Mouse (Mus musculus): ENCODE measurements around the gene 1700017B05Rik. TPM values are rescaled to one million over a fixed set of nuclear protein-coding genes. Genes with fewer than 3 reads are reported as not detected.

1700017B05Rik gene
- polyA plus RNA-seq, 1 experiment from 2014 or later: 5.6 TPM

GRCm38 (mm10) chr9:57294905-57295304, 32.5 kb upstream of the 1700017B05Rik start:
- Histone ChIP-seq H3K27me3 (no peaks in the 10 kb centered on the region), H3K9me3 (no peaks in the 10 kb centered on the region), H3K4me3 (replicated peaks) (no peak overlapping the region), H3K36me3 (no peaks in the 10 kb centered on the region), H3K9ac (replicated peaks) (no peak overlapping the region), H3K4me1 (replicated peaks) (0 out of 2 replicates have a peak, but pooled peaks cover 4% of the 10 kb centered on the region), H3K4me2 (replicated peaks) (no peak overlapping the region), H3K27ac (no peak overlapping the region)
- no peak for ATAC-seq
- 84% methylated on average over 3 of the region's 3 CpGs for WGBS

- H3K9me3 ChIP-seq: no peaks in the 10 kb centered on the region
- no peaks in the 10 kb centered on the region for H3K27me3 ChIP-seq
- no peak overlapping the region for H3K27ac ChIP-seq
- H3K9ac ChIP-seq (replicated peaks): no peak overlapping the region
- 89% methylated on average over 6 of the region's 6 CpGs for WGBS
- no peaks in the 10 kb centered on the region for H3K4me1 ChIP-seq (replicated peaks)
- no peak for ATAC-seq
- no peak overlapping the region for H3K4me2 ChIP-seq (replicated peaks)
- H3K36me3 ChIP-seq: no peaks in the 10 kb centered on the region
- H3K4me3 ChIP-seq (replicated peaks): no peak overlapping the region
These were observed 24.8 kb upstream of the 1700017B05Rik start for GRCm38 (mm10) chr9:57287183-57287582.

GRCm38 (mm10) chr9:57283311-57283710, 20.9 kb upstream of the 1700017B05Rik start:
- no peak for ATAC-seq
- WGBS: 85% methylated on average over 4 of the region's 4 CpGs

DNA sequence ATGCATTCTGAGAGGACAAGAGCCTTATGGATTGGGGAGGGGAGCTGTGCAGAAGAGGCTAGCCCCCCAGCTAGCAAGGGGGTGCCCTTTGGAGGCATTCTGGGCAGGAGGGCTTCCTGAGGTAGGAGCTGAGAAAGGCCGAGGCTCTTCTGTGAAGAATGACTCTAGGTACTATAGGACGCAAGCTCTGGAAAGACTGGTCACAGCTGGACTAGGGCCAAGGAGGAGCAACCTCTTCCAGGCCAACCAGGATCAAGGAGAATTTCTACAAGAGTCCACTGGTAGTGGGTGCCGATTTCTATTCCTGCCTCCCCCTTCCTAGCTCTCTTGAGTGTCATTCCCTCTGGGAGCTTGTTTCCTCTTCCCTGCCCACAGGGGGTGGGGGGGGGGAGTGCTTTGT, 20.3 kb upstream of the 1700017B05Rik start:
- no peaks in the 10 kb centered on the region for H3K9me3 ChIP-seq
- 96% methylated on average over 3 of the region's 3 CpGs for WGBS
- no peak overlapping the region for H3K9ac ChIP-seq (replicated peaks)
- no peak overlapping the region for H3K27ac ChIP-seq
- H3K27me3 ChIP-seq: no peaks in the 10 kb centered on the region
- no peak for ATAC-seq
- no peak overlapping the region for H3K4me3 ChIP-seq (replicated peaks)
- peaks cover 8% of the 10 kb centered on the region for H3K4me1 ChIP-seq (replicated peaks)
- H3K36me3 ChIP-seq: no peaks in the 10 kb centered on the region
- no peak overlapping the region for H3K4me2 ChIP-seq (replicated peaks)

More at GRCm38 (mm10) chr9:57283311-57283710, 20.9 kb upstream of the 1700017B05Rik start:
- Histone ChIP-seq H3K36me3 (no peaks in the 10 kb centered on the region), H3K4me2 (replicated peaks) (no peak overlapping the region), H3K27ac (no peak overlapping the region; the same call in 1 of the 2 replicates), H3K4me1 (replicated peaks) (peaks cover 8% of the 10 kb centered on the region), H3K9ac (replicated peaks) (no peak overlapping the region), H3K9me3 (no peaks in the 10 kb centered on the region), H3K27me3 (no peaks in the 10 kb centered on the region), H3K4me3 (replicated peaks) (no peak overlapping the region)

DNA sequence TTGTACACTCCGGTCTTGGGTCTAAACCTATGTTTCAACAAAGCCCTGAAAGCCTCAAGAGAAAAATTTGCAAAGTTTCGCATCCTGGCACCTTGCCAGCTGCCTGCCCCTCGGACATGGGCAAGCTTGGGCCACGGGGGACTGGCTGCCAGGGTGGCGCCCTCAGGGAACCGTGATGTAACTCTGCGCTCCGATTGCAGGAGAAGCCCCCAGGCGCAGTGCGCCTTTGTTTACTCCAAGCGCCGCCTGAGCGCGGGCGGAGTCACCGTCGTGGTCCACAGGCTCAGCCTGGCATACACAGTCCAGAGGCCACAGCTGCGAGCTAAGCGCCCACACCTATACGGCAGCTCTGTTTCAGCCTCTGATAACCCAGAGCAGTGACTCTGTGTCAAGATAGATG, 19.1 kb upstream of the 1700017B05Rik start:
- H3K4me1 ChIP-seq (replicated peaks): peaks cover 8% of the 10 kb centered on the region
- H3K9me3 ChIP-seq: no peaks in the 10 kb centered on the region
- H3K36me3 ChIP-seq: no peaks in the 10 kb centered on the region
- no peak overlapping the region for H3K27ac ChIP-seq
- H3K9ac ChIP-seq (replicated peaks): peak overlapping the region; percentile 39; the same call in 1 of the 2 replicates
- H3K4me3 ChIP-seq (replicated peaks): peak overlapping the region; percentile 19
- 9% methylated on average over 20 of the region's 20 CpGs for WGBS
- peak overlapping the region; percentile 46 for H3K4me2 ChIP-seq (replicated peaks)
- no peaks in the 10 kb centered on the region for H3K27me3 ChIP-seq
- ATAC-seq: peak; percentile 77

DNA sequence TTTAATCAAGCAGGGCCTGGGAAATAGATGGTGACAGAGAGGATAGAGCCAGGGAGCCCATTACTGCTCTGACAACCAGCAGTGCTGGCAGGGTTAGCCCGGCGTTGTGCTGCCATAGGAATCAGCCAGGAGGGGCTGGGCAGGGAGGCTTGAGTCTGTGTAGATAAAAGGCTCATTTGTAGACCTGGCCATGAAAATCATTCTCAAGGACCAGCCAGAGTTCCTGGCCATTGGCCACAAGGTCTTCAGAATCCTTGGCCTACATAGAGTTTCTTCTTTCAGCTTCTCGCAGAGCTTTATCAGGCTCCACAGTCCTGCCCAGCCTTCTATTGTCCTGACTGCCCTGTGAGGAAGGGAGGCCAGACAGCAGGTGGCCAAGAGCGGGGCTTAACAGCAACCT, 17.0 kb upstream of the 1700017B05Rik start:
- H3K4me1 ChIP-seq (replicated peaks): peaks cover 8% of the 10 kb centered on the region
- no peak overlapping the region for H3K9ac ChIP-seq (replicated peaks)
- 63% methylated on average over 4 of the region's 4 CpGs for WGBS
- no peaks in the 10 kb centered on the region for H3K36me3 ChIP-seq
- no peak overlapping the region for H3K4me2 ChIP-seq (replicated peaks)
- H3K4me3 ChIP-seq (replicated peaks): no peak overlapping the region
- H3K9me3 ChIP-seq: no peaks in the 10 kb centered on the region
- no peaks in the 10 kb centered on the region for H3K27me3 ChIP-seq
- no peak overlapping the region for H3K27ac ChIP-seq
- ATAC-seq: no peak

DNA sequence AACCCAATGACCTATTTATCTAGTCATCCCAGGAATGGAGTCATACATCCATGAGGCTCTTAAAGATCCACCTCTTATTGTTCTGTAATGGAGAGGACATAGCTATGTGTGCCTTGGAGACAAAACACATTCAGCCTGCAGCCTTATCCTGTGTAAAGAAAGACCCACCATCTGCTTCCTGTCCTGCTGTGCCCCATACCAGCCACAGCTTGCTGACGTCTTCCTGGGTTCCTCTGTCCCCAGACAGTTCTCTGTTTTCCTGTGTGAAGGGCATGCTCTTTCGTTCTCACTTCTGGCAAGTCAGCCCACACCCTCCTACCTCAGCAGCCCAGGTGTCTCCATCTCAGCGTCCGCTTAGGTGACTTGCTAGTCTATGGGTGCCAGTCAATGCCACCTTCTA, 15.9 kb upstream of the 1700017B05Rik start:
- peaks cover 8% of the 10 kb centered on the region for H3K4me1 ChIP-seq (replicated peaks)
- no peaks in the 10 kb centered on the region for H3K36me3 ChIP-seq
- WGBS: 65% methylated on average over 4 of the region's 4 CpGs
- H3K4me3 ChIP-seq (replicated peaks): no peak overlapping the region
- no peak overlapping the region for H3K4me2 ChIP-seq (replicated peaks)
- H3K27me3 ChIP-seq: no peaks in the 10 kb centered on the region
- H3K9me3 ChIP-seq: no peaks in the 10 kb centered on the region
- no peak for ATAC-seq
- no peak overlapping the region for H3K9ac ChIP-seq (replicated peaks)
- no peak overlapping the region for H3K27ac ChIP-seq

DNA sequence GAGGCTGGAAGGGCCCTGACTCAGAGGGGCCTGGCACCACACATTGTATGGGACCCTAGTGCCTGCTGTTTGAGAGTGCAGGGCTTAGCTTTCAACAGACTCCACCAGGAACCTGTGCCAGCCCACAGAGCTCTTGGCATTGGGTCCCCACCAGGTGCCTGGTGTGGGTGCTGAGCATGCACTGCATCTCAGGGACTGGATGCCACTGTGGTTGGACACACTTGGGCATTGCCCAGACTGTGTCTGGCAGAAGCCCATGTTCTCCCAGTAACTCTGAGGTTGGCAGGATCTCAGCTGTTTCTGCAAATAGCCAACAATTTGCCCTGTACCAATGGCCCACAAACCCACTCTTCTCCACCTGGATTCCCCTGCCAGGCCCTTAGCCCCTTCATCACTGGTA, 13.9 kb upstream of the 1700017B05Rik start:
- Histone ChIP-seq H3K36me3 (no peaks in the 10 kb centered on the region), H3K27me3 (no peaks in the 10 kb centered on the region), H3K4me3 (replicated peaks) (no peak overlapping the region), H3K27ac (no peak overlapping the region), H3K9ac (replicated peaks) (no peak overlapping the region), H3K4me1 (replicated peaks) (peaks cover 2% of the 10 kb centered on the region), H3K4me2 (replicated peaks) (no peak overlapping the region), H3K9me3 (no peaks in the 10 kb centered on the region)
- no peak for ATAC-seq

DNA sequence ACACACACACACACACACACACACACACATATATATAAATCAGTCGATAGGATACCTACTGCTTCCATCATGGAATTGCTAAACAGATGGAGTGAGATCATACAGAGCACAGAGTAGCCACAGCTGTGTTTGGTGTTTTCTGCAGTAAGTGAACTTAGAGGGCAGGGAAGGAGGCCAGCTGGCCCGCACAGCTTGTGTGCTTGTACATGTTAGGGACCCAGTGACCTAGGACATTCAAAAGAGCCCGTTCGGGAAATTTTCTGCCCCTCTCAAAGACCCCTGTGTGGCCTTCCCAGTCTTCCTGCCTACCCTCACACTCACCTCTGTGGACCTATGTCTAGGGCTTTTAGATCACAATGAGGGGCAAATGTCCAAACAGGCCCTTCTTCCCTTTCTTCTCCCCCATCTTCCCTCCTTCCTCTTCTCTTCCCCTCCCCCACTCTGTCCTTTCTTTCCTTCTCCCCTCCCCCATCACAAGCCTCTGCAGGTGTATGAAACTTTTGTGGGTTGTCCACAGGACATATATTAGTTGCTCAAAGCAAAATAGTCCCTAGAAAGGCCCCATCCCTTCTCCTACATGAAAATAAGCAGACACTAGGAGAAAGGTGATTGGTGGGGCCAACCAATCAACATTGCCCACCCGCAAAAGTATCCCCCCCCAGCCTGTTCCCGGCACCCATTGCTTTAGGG, 11.5 kb upstream of the 1700017B05Rik start:
- Histone ChIP-seq H3K4me2 (replicated peaks) (no peak overlapping the region), H3K4me1 (replicated peaks) (peaks cover 18% of the 10 kb centered on the region), H3K9ac (replicated peaks) (no peak overlapping the region), H3K4me3 (replicated peaks) (no peak overlapping the region), H3K9me3 (no peaks in the 10 kb centered on the region), H3K27me3 (no peaks in the 10 kb centered on the region), H3K36me3 (no peaks in the 10 kb centered on the region), H3K27ac (no peak overlapping the region)
- 40% methylated on average over 6 of the region's 6 CpGs for WGBS
- ATAC-seq: no peak

- Histone ChIP-seq H3K9ac (replicated peaks) (no peak overlapping the region), H3K4me2 (replicated peaks) (no peak overlapping the region), H3K4me3 (replicated peaks) (no peak overlapping the region), H3K27ac (no peak overlapping the region), H3K27me3 (no peaks in the 10 kb centered on the region), H3K9me3 (no peaks in the 10 kb centered on the region), H3K4me1 (replicated peaks) (peaks cover 22% of the 10 kb centered on the region), H3K36me3 (no peaks in the 10 kb centered on the region)
- no peak for ATAC-seq
- WGBS: 70% methylated on average over 8 of the region's 8 CpGs
These were observed 10.7 kb upstream of the 1700017B05Rik start for GRCm38 (mm10) chr9:57272902-57273804.

- no peak for ATAC-seq
- Histone ChIP-seq H3K9me3 (no peaks in the 10 kb centered on the region), H3K27me3 (0 out of 2 replicates have a peak, but pooled peaks cover 4% of the 10 kb centered on the region), H3K4me3 (replicated peaks) (no peak overlapping the region), H3K27ac (no peak overlapping the region), H3K4me1 (replicated peaks) (peaks cover 33% of the 10 kb centered on the region), H3K4me2 (replicated peaks) (no peak overlapping the region), H3K9ac (replicated peaks) (no peak overlapping the region), H3K36me3 (no peaks in the 10 kb centered on the region)
- 49% methylated on average over 9 of the region's 9 CpGs for WGBS
These were observed 9.6 kb upstream of the 1700017B05Rik start for GRCm38 (mm10) chr9:57271837-57272562.

- no peak overlapping the region for H3K27ac ChIP-seq
- no peak overlapping the region for H3K4me2 ChIP-seq (replicated peaks)
- peaks cover 43% of the 10 kb centered on the region for H3K4me1 ChIP-seq (replicated peaks)
- 0 out of 2 replicates have a peak, but pooled peaks cover 4% of the 10 kb centered on the region for H3K27me3 ChIP-seq
- ATAC-seq: no peak
- no peak overlapping the region for H3K9ac ChIP-seq (replicated peaks)
- 72% methylated on average over 1 of the region's 1 CpGs for WGBS
- H3K4me3 ChIP-seq (replicated peaks): no peak overlapping the region
- no peaks in the 10 kb centered on the region for H3K9me3 ChIP-seq
- H3K36me3 ChIP-seq: no peaks in the 10 kb centered on the region
These were observed 8.7 kb upstream of the 1700017B05Rik start for GRCm38 (mm10) chr9:57271081-57271480.
